Mouse (Mus musculus): ENCODE measurements at regions not wholly inside any gene's neighbourhood (a gene's known extent, or its start where the extent isn't known, plus 50 kb on each side); places are given as distances from the start of the nearest gene placed in this dataset.
A peak's percentile ranks its signal among the peaks of the same experiment; 100 is the strongest.

DNA sequence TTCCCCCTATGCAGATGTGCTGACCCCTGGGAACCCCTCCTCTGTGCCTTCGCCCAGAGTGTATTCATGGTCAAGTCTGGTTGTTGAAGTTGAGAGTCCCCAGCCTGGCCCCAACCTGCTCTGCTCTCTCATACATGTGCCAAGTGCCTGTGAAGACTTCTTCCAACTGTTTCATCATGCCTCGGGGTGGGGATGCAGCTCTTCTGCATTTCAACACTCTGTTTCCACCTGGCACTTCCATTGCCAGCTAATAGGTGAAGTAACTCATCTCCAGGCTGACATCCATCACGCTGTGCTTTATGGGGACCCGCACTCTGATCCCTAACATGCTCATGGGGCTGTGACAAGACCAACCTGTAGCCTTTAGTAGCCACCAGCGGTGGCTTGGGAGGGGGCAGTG is 230.4 kb downstream of the 4933412E24Rik start:
- no peak for DNase-seq

DNA sequence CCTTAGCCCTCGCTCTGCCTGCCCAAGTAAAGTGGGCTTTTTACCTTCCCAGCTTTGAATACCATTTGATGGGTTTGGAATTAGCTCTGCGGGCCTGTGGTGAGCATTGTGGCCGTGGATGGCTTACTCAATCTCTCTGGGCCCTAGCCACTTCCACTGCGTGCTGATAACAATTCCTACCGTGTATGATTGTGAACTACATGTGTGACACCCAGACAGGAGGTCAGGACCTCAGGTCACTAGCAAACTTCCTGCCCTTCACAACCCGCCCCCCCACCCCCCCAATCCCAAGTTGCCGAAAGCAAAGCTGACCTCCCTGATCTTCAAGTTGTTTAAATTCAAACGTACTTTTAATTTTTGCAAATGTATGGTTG is 231.9 kb downstream of the 4933412E24Rik start:
- DNase-seq = no peak

DNA sequence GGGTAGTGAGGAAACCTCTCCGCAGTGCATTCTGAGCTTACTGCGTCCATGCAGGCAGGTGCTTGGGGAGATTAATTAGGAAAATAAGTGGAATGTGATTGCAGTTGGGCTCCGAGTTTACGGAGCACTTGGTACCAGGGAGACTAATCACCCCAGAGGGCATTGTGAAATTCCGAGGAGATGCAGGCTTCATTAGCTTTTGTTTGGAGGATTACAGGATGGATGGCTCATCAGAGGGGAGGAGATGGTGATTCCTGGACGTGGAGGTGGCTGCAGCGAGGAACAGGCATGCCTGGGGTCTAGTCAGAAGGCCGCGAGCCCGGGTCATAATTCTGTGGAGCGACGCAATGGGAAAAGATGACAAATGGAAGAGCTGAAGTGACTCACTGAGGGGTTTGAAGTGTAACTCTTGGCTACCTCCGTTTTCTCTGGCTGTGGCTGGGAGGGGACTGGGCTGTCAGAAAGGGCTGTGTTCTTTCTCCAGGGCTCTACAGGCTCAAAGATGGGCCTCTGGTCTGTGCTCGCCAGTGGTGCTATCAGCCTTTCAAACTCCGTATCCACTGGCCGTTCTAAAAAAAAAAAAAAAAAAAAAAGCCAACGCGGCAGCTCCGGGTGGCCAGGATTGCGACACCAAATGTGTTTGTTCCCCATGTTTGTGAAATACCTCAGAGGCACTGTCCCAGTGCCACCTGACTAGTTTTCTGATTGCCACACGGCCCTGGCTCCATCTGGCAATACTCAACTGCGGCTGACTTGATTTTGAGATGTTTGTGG is 232.4 kb downstream of the 4933412E24Rik start:
- peak; percentile 89 for DNase-seq

DNA sequence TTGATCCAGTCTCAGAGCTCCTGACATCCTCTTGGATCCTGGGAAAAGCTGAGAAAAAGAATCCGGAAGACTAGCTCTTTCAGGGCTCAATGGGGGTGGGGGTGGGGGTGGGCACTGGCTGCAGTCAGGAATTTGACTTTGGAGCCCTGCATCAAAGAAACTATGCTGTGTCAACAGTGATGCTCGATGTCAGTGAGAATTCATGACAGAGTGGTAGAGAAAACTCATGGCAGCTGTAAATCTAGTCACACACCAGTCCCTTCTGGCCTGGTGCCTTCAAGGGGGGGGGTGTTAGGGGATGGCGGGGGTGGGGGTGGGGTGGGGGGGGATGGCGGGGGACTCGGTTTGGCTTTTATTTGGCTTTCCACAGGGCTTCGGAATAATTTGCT is 233.0 kb downstream of the 4933412E24Rik start:
- DNase-seq = no peak

DNA sequence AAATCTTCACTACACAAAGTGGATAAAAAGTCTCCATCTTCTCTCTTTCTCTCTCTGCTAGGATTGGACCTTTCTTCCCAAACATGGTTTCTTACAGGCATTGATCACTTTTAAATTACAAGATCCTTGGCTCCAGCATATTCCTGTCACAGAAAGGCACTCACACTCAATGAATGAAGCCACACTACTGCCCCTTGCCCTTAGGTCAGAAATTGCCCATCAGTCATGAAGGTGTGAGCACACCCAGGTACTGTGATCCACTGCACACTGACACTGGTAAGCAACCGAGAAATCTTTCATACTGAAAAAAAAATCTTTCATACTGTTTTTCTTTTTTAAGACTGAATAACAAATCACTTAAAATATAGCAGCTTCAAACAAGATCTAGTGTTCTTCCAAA is 235.9 kb downstream of the 4933412E24Rik start:
- no peak for DNase-seq

DNA sequence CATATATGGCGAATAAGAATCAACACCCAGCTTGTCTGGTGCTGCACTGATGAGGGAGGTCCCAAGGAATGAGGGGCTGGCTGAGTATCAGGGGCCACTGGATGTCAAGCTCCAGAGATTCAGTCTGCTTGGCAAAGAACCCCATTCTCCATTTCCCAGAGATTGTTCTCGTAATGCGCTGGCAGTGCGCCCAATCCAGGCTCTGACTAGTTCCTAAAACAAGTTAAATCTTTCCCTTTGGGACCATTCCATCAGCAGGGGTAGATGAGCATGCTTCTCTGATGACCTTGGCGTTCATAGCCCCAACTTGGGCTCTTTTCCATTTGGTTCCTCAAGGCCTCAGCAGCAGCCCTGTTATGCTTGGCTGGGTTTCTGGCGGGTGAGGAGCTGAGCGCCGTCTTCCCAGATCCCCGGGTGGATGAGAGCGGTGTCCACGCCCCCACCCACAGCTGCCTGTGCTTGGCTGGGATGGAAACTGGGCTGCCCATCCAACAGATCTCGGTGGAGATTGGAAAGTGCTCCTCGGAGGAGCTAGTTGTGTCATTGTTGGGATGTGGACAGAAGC is 239.0 kb downstream of the 4933412E24Rik start:
- no peak for DNase-seq

DNA sequence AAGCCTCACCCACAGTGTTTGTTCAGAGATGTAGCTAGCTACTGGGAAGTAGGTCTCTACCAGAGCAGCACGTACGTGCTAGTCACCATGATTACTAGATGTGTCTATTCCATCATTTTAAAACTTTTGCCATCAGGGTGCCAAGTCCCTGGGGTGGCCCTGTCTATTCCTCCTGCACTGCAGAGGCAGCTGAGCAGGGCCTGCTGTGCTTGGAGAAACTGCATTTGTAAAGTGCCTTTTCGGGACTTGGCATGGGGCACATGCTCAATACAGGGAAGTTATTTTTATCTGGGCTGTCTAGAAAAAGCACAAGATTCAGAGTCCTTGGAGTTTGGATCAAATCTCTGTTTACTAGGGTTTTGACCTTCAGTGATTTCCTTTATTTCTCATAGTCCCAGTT is 240.6 kb downstream of the 4933412E24Rik start:
- no peak for DNase-seq

DNA sequence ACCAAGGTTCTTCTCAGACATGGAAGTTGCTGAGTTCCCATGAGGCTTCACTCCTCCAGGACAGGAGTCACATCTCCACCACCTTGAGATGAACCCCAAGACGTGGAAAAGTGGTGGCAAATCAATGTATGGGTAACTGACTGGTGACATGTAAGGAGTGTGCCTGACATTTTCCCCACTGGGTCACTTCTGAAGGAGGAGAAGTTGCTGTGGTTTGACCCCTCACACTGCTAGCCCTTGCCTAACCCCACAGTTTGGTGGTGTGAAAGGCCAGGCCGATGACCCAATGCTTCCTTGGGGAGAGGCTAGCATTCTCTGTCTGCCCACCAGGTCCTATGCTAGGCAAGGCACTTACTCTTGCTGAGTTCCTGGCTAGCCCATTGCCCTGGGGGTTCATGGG is 242.4 kb downstream of the 4933412E24Rik start:
- DNase-seq = no peak

DNA sequence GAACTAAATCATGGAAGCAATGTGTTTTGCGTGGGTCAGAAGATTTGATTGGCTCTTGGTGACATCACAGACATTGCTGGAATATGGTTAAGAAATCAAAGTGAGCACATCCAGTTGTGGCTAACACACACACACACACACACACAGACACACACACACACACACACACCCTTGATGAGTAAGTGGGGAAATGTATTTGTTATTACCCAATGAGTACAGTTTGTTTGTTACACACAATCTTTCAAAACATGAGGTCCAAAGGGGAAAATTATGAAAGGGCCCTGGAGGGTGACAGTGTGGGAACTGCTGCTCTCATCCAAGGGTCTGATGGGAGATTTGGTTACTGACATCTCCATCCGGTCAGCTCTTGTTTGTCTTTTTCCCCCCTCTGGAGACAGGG is 243.8 kb downstream of the 4933412E24Rik start:
- no peak for DNase-seq

DNA sequence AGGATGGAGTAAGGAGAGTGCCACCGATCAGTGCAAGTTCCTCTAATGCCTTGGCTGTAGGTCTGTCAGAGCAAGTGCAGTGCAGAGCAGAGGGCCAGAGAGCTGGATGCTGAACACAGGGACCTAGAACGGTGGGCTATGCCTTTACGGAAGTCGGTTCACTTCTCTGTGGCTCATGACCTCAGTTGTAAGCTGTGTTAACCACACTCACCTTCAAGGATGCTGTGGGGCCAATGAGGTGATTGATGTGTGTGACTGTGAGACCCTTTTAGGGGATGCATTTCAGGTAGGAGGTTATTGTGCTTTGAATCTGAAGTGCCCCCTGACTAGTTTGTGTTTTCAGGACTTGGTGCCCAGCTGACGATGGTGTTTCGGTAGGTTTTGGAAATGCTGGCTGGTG is 254.4 kb downstream of the 4933412E24Rik start:
- DNase-seq = no peak

DNA sequence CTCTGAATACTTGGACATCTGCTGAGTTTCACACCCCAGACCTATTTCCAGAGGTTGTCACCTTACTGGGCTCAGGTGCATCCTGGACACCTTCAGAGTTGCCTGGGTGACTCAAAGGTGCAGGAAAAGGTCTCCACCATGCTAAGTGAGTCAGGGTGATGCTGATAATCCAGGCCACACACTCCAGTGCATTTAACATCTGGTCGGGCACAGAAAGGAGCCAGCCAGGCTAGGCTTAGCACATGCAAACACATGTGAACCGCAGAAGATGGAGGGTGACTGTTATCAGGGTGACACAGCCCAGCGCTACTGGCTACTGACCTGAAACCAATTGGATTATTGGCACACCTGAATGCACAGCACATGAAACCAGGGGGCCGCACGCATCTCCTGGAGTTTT is 255.9 kb downstream of the 4933412E24Rik start:
- DNase-seq = peak; percentile 39

DNA sequence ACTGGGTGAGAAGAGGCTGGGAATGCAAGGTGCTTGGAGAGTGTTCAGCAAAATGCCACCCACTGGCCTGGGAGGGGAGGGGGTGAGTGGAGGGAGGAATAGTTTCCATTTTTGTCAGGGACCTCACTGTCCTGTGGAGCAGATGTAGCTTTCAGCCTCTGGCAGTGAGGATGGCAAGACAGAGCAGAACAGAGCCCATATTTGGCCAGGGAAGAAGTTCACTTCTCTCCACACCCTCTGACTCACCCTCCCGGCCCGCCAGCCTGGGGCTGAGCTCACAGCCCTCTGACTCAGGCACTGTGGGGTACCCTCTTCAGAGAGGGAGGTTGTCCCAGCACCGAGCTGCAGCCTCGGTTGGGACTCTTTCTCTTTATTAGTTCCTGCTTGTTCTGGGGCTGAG is 256.8 kb downstream of the 4933412E24Rik start:
- no peak for DNase-seq

DNA sequence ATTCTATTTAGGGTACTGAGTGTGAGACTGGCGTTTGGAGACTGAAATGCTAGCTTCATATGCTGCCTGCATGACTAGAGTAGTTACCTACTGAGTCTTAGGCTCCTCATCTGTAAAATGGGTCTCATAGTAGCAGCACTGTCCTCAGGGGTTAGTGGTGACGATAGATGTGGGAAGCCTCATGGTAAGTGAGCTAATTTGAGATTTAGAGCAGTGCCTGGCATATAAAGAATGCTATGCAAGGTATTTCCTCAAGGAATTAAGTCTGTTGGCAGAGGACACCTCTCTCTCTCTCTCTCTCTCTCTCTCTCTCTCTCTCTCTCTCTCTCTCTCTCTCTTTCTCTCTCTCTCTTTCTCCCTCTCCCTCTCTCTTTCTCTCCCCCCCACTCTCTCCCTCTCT is 257.4 kb downstream of the 4933412E24Rik start:
- no peak for DNase-seq

DNA sequence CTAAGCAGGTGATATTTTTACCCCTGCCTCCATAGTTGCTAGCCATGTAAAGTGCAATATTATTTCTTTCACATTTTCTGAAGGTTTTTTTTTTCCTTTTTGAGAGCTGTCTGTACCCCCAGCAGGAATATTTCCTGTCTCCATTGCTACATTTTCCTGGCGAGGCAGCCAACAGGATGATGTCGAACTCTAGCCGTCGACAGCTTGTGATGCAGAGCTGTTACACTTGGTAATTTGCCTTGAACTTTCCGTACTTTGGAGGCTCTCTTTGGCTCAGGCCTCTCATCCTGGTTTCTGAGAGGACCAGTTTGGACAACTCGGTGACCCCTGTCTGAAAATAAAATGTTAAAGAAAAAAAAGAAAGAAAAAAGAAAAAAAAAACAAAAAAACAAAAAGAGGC is 260.3 kb downstream of the 4933412E24Rik start:
- DNase-seq = no peak

DNA sequence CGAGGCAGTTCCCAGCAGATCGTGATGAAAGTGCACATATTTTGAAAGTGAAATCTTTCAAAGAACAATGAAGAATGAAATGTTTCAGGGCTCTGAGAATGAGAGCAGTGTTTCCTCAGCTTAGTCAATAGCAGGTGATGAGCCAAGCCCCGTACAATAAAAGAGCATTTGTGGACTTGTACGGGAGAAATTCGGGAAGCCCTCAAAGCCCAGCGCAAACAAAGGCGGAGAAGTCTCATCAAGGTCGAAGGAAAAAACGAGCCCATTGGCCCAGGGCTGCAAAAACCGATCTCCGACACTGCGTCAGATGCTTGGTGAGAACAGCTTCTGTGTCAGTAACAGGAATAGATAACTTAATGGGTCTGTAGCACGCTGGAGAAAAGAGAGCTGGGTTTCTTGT is 261.5 kb downstream of the 4933412E24Rik start:
- DNase-seq = no peak

DNA sequence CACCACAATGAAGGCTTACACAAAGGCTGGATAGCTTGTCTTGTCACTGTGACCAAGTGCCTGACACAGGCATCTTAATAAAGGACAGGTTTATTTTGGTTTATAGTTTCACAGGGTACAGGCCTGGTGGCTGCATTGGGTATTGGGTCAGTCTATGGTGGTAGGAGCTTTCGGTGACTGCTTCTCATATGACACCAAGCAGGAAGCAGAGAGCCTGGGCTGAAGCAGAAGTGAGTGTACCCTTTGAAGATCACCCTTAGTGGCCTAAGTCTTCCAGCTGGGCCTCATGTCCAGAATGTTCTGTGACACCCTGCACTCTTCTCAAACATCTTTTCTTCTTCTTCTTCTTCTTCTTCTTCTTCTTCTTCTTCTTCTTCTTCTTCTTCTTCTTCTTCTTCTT is 264.1 kb downstream of the 4933412E24Rik start:
- no peak for DNase-seq

DNA sequence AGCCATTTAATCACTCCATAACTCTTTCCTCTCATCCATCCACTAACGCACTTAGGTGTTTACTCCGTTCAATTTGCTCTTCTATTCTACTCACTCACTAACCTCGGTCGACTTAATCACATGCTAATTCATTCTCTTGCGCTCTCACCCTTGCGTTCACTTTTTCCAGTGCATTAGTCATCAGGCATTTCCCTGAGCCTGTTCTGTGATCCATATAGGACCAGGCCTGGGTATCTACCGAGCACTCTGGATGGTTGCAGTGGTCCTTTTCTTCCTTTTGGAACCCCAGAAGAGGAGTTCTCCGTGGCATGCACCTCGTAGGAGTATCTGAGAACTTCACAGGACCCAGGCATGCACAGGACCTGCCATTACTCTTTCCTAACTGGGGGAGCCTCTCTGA is 270.1 kb downstream of the 4933412E24Rik start:
- no peak for DNase-seq

DNA sequence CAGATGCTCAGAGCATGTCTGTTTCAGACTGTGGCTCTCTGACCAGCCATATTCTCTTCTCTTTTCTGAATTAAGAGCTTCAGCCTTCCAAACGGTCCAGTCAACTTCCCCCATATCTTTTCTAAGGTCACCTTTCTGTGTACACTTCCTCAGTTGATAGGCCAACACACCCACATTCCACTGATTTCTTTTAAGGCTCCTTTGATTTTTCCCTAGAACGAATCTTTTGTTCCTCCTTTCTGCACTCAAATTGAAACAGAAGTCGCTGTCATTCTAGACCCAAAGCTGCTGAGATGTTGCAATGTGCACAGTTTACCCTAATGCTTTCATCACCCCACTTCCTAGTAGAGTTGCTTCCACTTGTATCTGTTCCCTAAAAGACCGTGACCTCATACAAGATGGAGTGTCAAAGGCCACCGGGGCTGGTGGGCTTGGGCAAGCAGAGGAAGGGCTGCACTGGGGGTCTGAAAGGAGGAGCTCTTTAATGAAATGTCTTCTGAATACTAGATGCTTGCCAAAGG is 271.9 kb downstream of the 4933412E24Rik start:
- DNase-seq = no peak

DNA sequence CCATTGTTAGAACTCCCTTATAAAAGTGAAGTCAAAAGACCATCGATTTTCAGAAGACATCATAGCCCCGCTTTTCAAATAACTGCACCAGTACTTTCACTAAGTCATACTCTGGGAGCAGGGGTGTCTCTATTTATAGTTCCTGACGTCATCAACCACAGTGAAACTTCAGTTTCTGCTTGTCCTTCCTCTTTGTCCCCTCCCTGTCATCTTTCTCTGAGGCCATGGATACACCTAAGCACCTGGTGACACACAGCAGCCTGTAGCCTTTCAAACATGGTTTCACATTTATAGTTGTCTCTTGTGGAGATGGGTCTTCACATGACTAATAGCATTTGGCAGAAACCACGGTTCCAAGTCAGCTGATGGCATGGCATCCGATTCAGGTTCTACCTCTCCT is 277.2 kb downstream of the 4933412E24Rik start:
- DNase-seq = no peak

DNA sequence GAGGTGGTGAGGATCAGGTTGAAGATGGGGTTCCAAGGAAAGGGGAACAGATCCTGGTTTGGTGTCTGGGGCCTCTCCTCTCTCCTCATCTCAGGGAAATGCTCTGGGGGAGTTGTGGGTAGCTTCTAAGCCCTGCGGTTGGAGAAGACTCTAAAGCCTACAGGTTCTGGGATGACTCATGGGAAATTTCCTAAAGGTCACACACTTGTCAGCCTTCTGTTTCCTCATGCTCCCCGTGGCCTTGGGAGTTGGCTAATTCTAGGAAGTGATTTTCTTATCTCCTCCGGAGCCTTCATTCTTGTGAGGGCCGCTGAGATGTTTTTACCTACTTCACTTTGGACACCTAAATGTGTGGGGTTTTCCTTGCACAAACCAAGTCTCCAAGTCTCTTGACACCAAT is 279.2 kb downstream of the 4933412E24Rik start:
- DNase-seq = no peak

DNA sequence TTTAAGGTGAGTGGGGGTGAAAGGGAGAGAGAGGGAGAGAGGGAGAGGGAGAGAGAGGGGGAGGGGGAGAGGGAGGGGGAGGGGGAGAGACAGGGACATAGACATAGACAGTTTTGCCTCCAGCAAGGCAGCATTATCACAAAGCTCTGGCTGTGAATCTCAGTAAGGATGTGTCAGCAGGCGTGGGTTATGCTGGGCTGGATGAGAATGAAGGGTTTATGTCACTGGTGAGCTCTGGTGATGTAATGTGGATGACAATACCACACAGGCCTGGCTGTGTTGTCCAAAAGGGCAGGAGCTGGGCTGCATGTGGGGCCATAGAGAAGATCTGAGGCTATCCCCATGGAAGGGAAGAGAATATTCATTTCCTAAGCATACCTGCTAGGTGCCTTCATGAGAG is 282.0 kb downstream of the 4933412E24Rik start:
- no peak for DNase-seq

DNA sequence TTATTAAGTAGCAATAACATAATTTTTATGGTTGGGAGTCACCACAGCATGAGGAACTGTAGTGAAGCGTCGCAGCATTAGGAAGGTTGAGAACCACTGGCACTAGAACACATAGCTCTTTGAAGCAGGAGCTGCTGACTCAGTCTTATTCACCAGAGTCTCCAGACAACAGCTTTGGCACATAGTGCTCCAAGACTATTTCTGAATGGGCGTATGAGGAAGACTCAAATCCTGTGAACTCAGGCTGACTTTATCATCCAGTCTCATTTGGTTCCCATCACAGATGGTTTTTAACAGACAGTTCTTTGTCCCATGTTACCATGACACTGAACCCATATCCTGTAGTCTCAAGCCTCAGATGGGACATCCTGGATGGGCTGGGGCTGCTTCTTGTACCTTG is 282.5 kb downstream of the 4933412E24Rik start:
- peak; percentile 27 for DNase-seq

DNA sequence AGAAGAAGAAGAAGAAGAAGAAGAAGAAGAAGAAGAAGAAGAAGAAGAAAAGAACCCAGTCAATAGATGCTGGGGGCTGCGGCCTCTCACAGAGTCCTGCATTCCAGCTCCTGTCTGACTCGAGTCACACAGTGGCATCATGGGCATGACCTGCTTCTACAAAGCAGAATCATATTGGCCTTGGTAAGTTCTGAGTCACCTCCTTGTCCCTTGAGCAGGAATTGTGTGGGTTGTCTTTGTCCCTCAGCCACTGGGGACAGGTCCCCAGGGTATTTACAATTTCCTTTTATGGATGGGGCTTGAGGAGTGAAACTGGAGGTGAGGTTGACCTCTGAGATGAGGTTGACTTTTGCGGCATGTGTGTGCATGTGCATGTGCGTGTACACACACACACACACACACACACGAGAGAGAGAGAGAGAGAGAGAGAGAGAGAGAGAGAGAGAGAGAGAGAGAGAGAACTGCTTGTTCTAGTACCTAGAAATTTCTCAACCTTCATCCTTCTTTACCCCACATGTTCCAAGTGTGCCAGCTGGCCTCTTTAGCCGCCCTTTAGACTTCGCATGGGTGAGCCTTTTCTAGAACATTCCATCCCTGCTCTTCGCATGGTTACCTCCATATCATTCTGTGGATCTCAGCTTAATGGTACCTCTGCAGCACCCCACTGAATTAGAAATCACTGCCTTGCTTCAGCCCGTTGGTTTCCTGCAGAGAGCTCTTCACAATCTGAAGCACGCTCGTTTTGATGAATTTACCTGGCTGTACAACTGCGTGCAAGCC is 283.2 kb downstream of the 4933412E24Rik start:
- no peak for DNase-seq

DNA sequence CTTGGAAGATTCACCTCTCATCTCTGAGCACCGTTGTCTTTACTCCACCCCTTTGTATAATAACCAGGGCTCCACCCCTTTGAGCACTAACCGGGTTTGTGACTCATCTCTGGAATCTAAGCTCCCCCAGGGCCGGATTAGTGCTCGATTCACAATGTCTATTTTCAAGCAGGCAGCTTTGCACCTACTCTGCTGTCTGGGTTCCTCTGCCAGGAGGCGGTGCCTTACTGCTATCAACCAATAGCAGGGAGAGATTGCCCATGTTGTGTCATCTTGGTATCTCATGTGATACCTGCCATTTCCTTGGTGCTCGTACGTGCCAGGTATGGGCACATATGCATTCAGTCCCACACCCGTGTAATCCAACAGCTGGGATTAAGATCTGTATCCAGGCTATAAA is 285.3 kb downstream of the 4933412E24Rik start:
- no peak for DNase-seq
